ENCODE assay signal across 8 mouse cellular contexts in genomic region chr2:34249961-34250658, GRCm38 (mm10).
A peak's percentile ranks its signal among the peaks of the same experiment; 100 is the strongest.
DNase-seq lines count a peak whose midpoint lies in the region; ATAC-seq and TF ChIP-seq lines count a peak whose summit lies in the region.

No protein-coding gene starts in this region.

- no peaks in the 10 kb centered on the region; the same call in none of the 2 replicates for H3K4me1 ChIP-seq in testis, adult 2 months (ENCODE audit: control insufficient read depth, insufficient read depth, low read length)
- peaks cover 34% of the 10 kb centered on the region for H3K4me1 ChIP-seq in limb, embryonic 13.5 days
- H3K4me1 ChIP-seq in stomach, embryonic 15.5 days = peaks cover 3% of the 10 kb centered on the region; the same call in 1 of the 2 replicates

- no peaks in the 10 kb centered on the region for H3K36me3 ChIP-seq in testis, adult 2 months (ENCODE audit: control insufficient read depth, insufficient read depth, low read length)
- H3K36me3 ChIP-seq in limb, embryonic 13.5 days = no peaks in the 10 kb centered on the region
- no peaks in the 10 kb centered on the region for H3K36me3 ChIP-seq in stomach, embryonic 15.5 days

- DNase-seq in cerebellum, adult 18-20 months = peak; percentile 19 to 24
- DNase-seq in cerebellum, adult 8-10 months = no peak
- DNase-seq in testis, postnatal 10 days (ENCODE audit: low spot score) = no peak
- DNase-seq in left cerebral cortex, adult 18-20 months (ENCODE audit: low spot score in 2 of 2) = no peak

- H3K27me3 ChIP-seq in testis, adult 2 months (ENCODE audit: control insufficient read depth, insufficient read depth, low read length) = no peaks in the 10 kb centered on the region
- H3K27me3 ChIP-seq in limb, embryonic 13.5 days = peaks cover 18% of the 10 kb centered on the region; the same call in 1 of the 2 replicates
- no peaks in the 10 kb centered on the region for H3K27me3 ChIP-seq in stomach, embryonic 15.5 days (replicated peaks)

- 7% methylated on average over 18 of the region's 18 CpGs for WGBS in limb, embryonic 13.5 days
- 9% methylated on average over 18 of the region's 18 CpGs for WGBS in stomach, embryonic 15.5 days

- H3K4me2 ChIP-seq in limb, embryonic 13.5 days (replicated peaks) = peak overlapping the region; percentile 89
- peak overlapping the region; percentile 79 for H3K4me2 ChIP-seq in stomach, embryonic 15.5 days

- no peaks in the 10 kb centered on the region for H3K9me3 ChIP-seq in limb, embryonic 13.5 days
- H3K9me3 ChIP-seq in stomach, embryonic 15.5 days = no peaks in the 10 kb centered on the region

- H3K9ac ChIP-seq in limb, embryonic 13.5 days = peak overlapping the region; percentile 72
- H3K9ac ChIP-seq in stomach, embryonic 15.5 days = peak overlapping the region; percentile 27; the same call in 1 of the 2 replicates

- H3K4me3 ChIP-seq in testis, adult 2 months (ENCODE audit: control insufficient read depth, low read depth, low read length) = peak overlapping the region; percentile 49
- peak overlapping the region; percentile 54 for H3K4me3 ChIP-seq in limb, embryonic 13.5 days
- peak overlapping the region; percentile 49 for H3K4me3 ChIP-seq in stomach, embryonic 15.5 days (replicated peaks)

- no peak overlapping the region for H3K27ac ChIP-seq in testis, adult 2 months (ENCODE audit: control insufficient read depth, insufficient read depth, low read depth, low read length)
- no peak overlapping the region for H3K27ac ChIP-seq in limb, embryonic 13.5 days
- peak overlapping the region; percentile 66; the same call in 1 of the 2 replicates for H3K27ac ChIP-seq in stomach, embryonic 15.5 days

- TF ChIP-seq POLR2A in testis, adult 2 months (IDR thresholded peaks at IDR 0.05; ENCODE audit: control insufficient read depth, low read depth, low read length) = no peak

- ATAC-seq in limb, embryonic 13.5 days (ENCODE audit: low FRiP score, low read depth) = no peak
- ATAC-seq in stomach, embryonic 15.5 days (ENCODE audit: insufficient read depth, low FRiP score, low read depth) = 0 out of 2 replicates have a peak, but pooled peaks have one; percentile 35
- ATAC-seq in erythroid progenitor cell, adult 5-6 weeks (replicated peaks; ENCODE audit: low FRiP score, poor library complexity, severe bottlenecking) = no peak

- TF ChIP-seq CTCF in testis, adult 2 months (IDR thresholded peaks at IDR 0.05; ENCODE audit: control insufficient read depth, insufficient read depth, insufficient replicate concordance, low read depth, low read length) = no peak

Comparison
In these comparisons a context has a peak if more than half of its experiments do, and no peak if none do; other contexts are left out.
1. DNase-seq: peak in cerebellum, adult 18-20 months (2 of 2); none in cerebellum, adult 8-10 months (single experiment), testis, postnatal 10 days (single experiment) and left cerebral cortex, adult 18-20 months (0 of 2).
2. Peak in every context shown above with its lines, with median percentiles within 50 percentile points of each other: H3K4me3 ChIP-seq.